Mouse (Mus musculus) lung, postnatal 0 days (tissue): ENCODE results near the gene B9d2.

ENCODE experiments used
- CTCF ChIP-seq: IDR thresholded peaks from 2 replicates; pipeline ENCODE4 v1.5.1; 2016; ENCODE audit warnings: antibody characterized with exemption, mild to moderate bottlenecking
- EP300 ChIP-seq: IDR thresholded peaks from 2 replicates; pipeline ENCODE4 v1.6.1; 2016; ENCODE audit warnings: antibody characterized with exemption, mild to moderate bottlenecking, control low read depth

DNA sequence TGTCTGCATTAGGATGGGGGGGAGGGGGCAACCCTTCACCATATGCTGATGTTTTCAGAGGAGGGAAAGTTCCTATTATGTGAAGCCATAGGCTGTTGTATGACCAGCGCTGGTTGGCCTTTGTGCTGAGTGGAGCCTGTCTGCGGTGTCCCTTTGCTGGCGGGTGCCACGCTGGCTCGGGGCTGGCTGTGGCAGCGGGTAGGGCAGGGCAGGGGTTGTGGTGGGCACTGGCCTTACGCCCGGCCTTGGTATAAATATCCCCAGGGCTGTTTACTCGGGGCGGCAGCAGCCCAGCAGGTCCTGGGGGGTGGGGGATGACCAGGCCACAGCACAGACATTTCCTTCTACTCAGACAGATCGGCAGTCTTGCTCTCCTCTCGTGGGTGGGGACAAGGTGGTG, 29.4 kb downstream of the B9d2 start:
- TF ChIP-seq EP300 = no peak; the same call in 1 of the 2 replicates
- TF ChIP-seq CTCF = no peak
